ENCODE assay signal across 19 mouse cellular contexts in genomic region chrX:31176137-31176536, GRCm38 (mm10). TPM values are rescaled to one million over a fixed set of nuclear protein-coding genes. Genes with fewer than 3 reads are reported as not detected.
"Had no signal": no experiment of that assay in that cellular context is flagged by ENCODE, and none has a peak within 500 bp of the region (broad histone marks: within the 10 kb centered on the region; RNA-seq: fewer than 3 reads in every experiment).

No protein-coding gene starts in this region.

RNA-seq across cellular contexts. Expression of gene Btbd35f29, which starts 58.7 kb away (rescaled TPM):
- polyA plus RNA-seq: cortical plate, adult 2 months; embryonic facial prominence, embryonic 10.5 days; embryonic facial prominence, embryonic 11.5 days; embryonic facial prominence, embryonic 12.5 days; embryonic facial prominence, embryonic 13.5 days; embryonic facial prominence, embryonic 14.5 days; embryonic facial prominence, embryonic 15.5 days; erythroblast, embryonic 14.5 days; forebrain, embryonic 10.5 days; forebrain, embryonic 11.5 days; forebrain, embryonic 12.5 days; forebrain, embryonic 13.5 days; forebrain, embryonic 14.5 days; forebrain, embryonic 15.5 days; forebrain, embryonic 16.5 days; forebrain, postnatal 0 days; frontal cortex, adult 2 months; gonadal fat pad, adult 2 months; heart, adult 2 months had no signal
